In the genomic region with DNA sequence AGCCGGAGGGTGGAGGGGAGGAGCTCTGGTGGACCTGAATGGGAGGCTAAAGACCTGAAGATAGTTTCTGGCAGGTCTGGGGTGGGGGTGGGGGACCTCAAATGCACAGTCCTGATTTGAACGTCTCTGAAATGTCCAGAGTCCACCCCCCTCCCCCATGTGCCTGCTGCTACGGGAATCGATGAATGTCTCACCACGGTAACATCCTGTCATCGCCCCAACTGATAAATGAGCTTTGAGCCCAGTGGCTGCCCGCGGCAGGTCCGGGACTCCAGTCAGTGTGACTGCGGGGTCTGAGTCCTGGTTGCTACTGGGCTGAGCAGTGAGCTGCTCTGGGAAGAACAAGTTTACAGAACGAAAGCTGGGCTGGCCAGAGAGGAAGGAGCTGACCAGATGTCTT, we compare ENCODE assay signal across 12 mouse cellular contexts.
DNase-seq lines count a peak whose midpoint lies in the region; ATAC-seq and TF ChIP-seq lines count a peak whose summit lies in the region.
"Had no signal": no experiment of that assay in that cellular context is flagged by ENCODE, and none has a peak within 500 bp of the region (broad histone marks: within the 10 kb centered on the region; RNA-seq: fewer than 3 reads in every experiment).

No protein-coding gene starts in this region.

- TF ChIP-seq CTCF in hindbrain, postnatal 0 days (IDR thresholded peaks at IDR 0.05; ENCODE audit: low read depth) = no peak
- TF ChIP-seq CTCF in liver, postnatal 0 days (IDR thresholded peaks at IDR 0.05; ENCODE audit: low read depth) = no peak

- H3K27me3 ChIP-seq in hindbrain, embryonic 11.5 days (ENCODE audit: control insufficient read depth, insufficient read depth, low read length) = no peaks in the 10 kb centered on the region
- H3K27me3 ChIP-seq in hindbrain, postnatal 0 days (ENCODE audit: insufficient read depth, low read length) = no peaks in the 10 kb centered on the region
- no peaks in the 10 kb centered on the region for H3K27me3 ChIP-seq in intestine, embryonic 15.5 days (replicated peaks)
- H3K27me3 ChIP-seq in liver, postnatal 0 days (ENCODE audit: insufficient read depth, low read length) = no peaks in the 10 kb centered on the region
- H3K27me3 ChIP-seq in forebrain, embryonic 15.5 days = no peaks in the 10 kb centered on the region
- H3K27me3 ChIP-seq: embryonic facial prominence, embryonic 13.5 days; forebrain, embryonic 13.5 days had no signal

- peaks cover 4% of the 10 kb centered on the region; the same call in 1 of the 2 replicates for H3K4me1 ChIP-seq in hindbrain, embryonic 11.5 days (replicated peaks; ENCODE audit: control insufficient read depth, insufficient read depth, low read length)
- no peaks in the 10 kb centered on the region for H3K4me1 ChIP-seq in hindbrain, postnatal 0 days (ENCODE audit: insufficient read depth, low read length)
- H3K4me1 ChIP-seq in intestine, embryonic 15.5 days (replicated peaks) = peaks cover 10% of the 10 kb centered on the region
- H3K4me1 ChIP-seq in liver, postnatal 0 days (ENCODE audit: insufficient read depth) = peaks cover 12% of the 10 kb centered on the region
- no peaks in the 10 kb centered on the region for H3K4me1 ChIP-seq in forebrain, embryonic 15.5 days
- H3K4me1 ChIP-seq: forebrain, embryonic 13.5 days had no signal

- peak; percentile 28; the same call in 1 of the 2 replicates for TF ChIP-seq EP300 in liver, postnatal 0 days (IDR thresholded peaks at IDR 0.05; ENCODE audit: low read depth)

- no peak overlapping the region for H3K4me2 ChIP-seq in hindbrain, embryonic 11.5 days (replicated peaks; ENCODE audit: low read depth, low read length)
- H3K4me2 ChIP-seq in hindbrain, postnatal 0 days (ENCODE audit: low read depth, low read length) = no peak overlapping the region
- H3K4me2 ChIP-seq in intestine, embryonic 15.5 days (replicated peaks) = 0 out of 2 replicates have a peak overlapping the region, but pooled peaks have one; percentile 22
- no peak overlapping the region for H3K4me2 ChIP-seq in liver, postnatal 0 days (ENCODE audit: low read depth, low read length)
- no peak overlapping the region for H3K4me2 ChIP-seq in forebrain, embryonic 15.5 days (replicated peaks)
- H3K4me2 ChIP-seq: embryonic facial prominence, embryonic 13.5 days; forebrain, embryonic 13.5 days had no signal

- no peak overlapping the region for H3K27ac ChIP-seq in hindbrain, embryonic 11.5 days (ENCODE audit: low read depth, low read length)
- no peak overlapping the region for H3K27ac ChIP-seq in hindbrain, postnatal 0 days
- no peak overlapping the region for H3K27ac ChIP-seq in intestine, embryonic 15.5 days
- H3K27ac ChIP-seq in liver, postnatal 0 days (ENCODE audit: low read depth) = peak overlapping the region; percentile 64
- no peak overlapping the region for H3K27ac ChIP-seq in forebrain, embryonic 15.5 days (replicated peaks)
- H3K27ac ChIP-seq: embryonic facial prominence, embryonic 13.5 days; forebrain, embryonic 13.5 days had no signal

- H3K9ac ChIP-seq in hindbrain, embryonic 11.5 days (ENCODE audit: low read depth, low read length) = no peak overlapping the region
- no peak overlapping the region for H3K9ac ChIP-seq in hindbrain, postnatal 0 days (replicated peaks; ENCODE audit: low read length)
- no peak overlapping the region for H3K9ac ChIP-seq in intestine, embryonic 15.5 days
- no peak overlapping the region for H3K9ac ChIP-seq in liver, postnatal 0 days (replicated peaks)
- H3K9ac ChIP-seq in forebrain, embryonic 15.5 days (replicated peaks) = no peak overlapping the region
- H3K9ac ChIP-seq: embryonic facial prominence, embryonic 13.5 days; forebrain, embryonic 13.5 days had no signal

- WGBS in hindbrain, embryonic 11.5 days = 28% methylated on average over 11 of the region's 11 CpGs
- 37% methylated on average over 11 of the region's 11 CpGs for WGBS in hindbrain, postnatal 0 days
- WGBS in intestine, embryonic 15.5 days = 17% methylated on average over 11 of the region's 11 CpGs
- 47% methylated on average over 11 of the region's 11 CpGs for WGBS in liver, postnatal 0 days (ENCODE audit: insufficient replicate concordance)
- 78% methylated on average over 11 of the region's 11 CpGs for WGBS in forebrain, embryonic 15.5 days

- H3K4me3 ChIP-seq in hindbrain, embryonic 11.5 days (ENCODE audit: low read depth, low read length) = no peak overlapping the region
- no peak overlapping the region for H3K4me3 ChIP-seq in hindbrain, postnatal 0 days (ENCODE audit: low read length)
- no peak overlapping the region for H3K4me3 ChIP-seq in intestine, embryonic 15.5 days (replicated peaks)
- no peak overlapping the region for H3K4me3 ChIP-seq in liver, postnatal 0 days (ENCODE audit: low read depth, low read length)
- H3K4me3 ChIP-seq in forebrain, embryonic 15.5 days = no peak overlapping the region
- H3K4me3 ChIP-seq: embryonic facial prominence, embryonic 13.5 days; forebrain, embryonic 13.5 days had no signal

- peak; percentile 41 for ATAC-seq in hindbrain, embryonic 11.5 days (ENCODE audit: low FRiP score)
- ATAC-seq in hindbrain, postnatal 0 days = no peak; the same call in 1 of the 2 replicates
- 0 out of 2 replicates have a peak, but pooled peaks have one; percentile 28 for ATAC-seq in intestine, embryonic 15.5 days
- peak; percentile 96 for ATAC-seq in liver, postnatal 0 days
- ATAC-seq in forebrain, embryonic 15.5 days (replicated peaks) = no peak
- ATAC-seq: forebrain, embryonic 13.5 days had no signal

- peak; percentile 33 for DNase-seq in hindbrain, embryonic 11.5 days (ENCODE audit: low spot score)
- DNase-seq in hindbrain, postnatal 0 days (ENCODE audit: low spot score) = no peak
- DNase-seq in embryo, embryonic 11 days = peak; percentile 53
- DNase-seq in liver, postnatal 0 days = peak; percentile 80
- no peak for DNase-seq in frontal cortex, postnatal 14 days (ENCODE audit: low spot score in 2 of 2)
- DNase-seq: cerebellum, adult 2 months; gastrocnemius, postnatal 14 days; thymus, postnatal 36 days had no signal

- no peaks in the 10 kb centered on the region for H3K9me3 ChIP-seq in hindbrain, embryonic 11.5 days (ENCODE audit: control insufficient read depth, low read length)
- no peaks in the 10 kb centered on the region for H3K9me3 ChIP-seq in hindbrain, postnatal 0 days (ENCODE audit: low read length)
- no peaks in the 10 kb centered on the region for H3K9me3 ChIP-seq in intestine, embryonic 15.5 days
- no peaks in the 10 kb centered on the region for H3K9me3 ChIP-seq in liver, postnatal 0 days (ENCODE audit: low read length)
- H3K9me3 ChIP-seq in forebrain, embryonic 15.5 days = no peaks in the 10 kb centered on the region
- H3K9me3 ChIP-seq: forebrain, embryonic 13.5 days had no signal

- H3K36me3 ChIP-seq in hindbrain, embryonic 11.5 days (ENCODE audit: control insufficient read depth, insufficient read depth, low read length) = no peaks in the 10 kb centered on the region
- H3K36me3 ChIP-seq in hindbrain, postnatal 0 days (ENCODE audit: insufficient read depth, low read length) = no peaks in the 10 kb centered on the region
- no peaks in the 10 kb centered on the region for H3K36me3 ChIP-seq in intestine, embryonic 15.5 days
- H3K36me3 ChIP-seq in liver, postnatal 0 days (replicated peaks; ENCODE audit: insufficient read depth, low read length) = no peaks in the 10 kb centered on the region
- no peaks in the 10 kb centered on the region for H3K36me3 ChIP-seq in forebrain, embryonic 15.5 days
- H3K36me3 ChIP-seq: embryonic facial prominence, embryonic 13.5 days had no signal

Comparison
In these comparisons a context has a peak if more than half of its experiments do, and no peak if none do; other contexts are left out.
1. ATAC-seq: peak in hindbrain, embryonic 11.5 days (single experiment), intestine, embryonic 15.5 days (single experiment) and liver, postnatal 0 days (single experiment); none in hindbrain, postnatal 0 days (single experiment) and forebrain, embryonic 15.5 days (single experiment).
2. DNase-seq: peak in hindbrain, embryonic 11.5 days (single experiment), embryo, embryonic 11 days (single experiment) and liver, postnatal 0 days (single experiment); none in hindbrain, postnatal 0 days (single experiment) and frontal cortex, postnatal 14 days (0 of 2).